Mouse (Mus musculus): ENCODE measurements around the gene Tnnt1.

The Tnnt1 gene

DNA sequence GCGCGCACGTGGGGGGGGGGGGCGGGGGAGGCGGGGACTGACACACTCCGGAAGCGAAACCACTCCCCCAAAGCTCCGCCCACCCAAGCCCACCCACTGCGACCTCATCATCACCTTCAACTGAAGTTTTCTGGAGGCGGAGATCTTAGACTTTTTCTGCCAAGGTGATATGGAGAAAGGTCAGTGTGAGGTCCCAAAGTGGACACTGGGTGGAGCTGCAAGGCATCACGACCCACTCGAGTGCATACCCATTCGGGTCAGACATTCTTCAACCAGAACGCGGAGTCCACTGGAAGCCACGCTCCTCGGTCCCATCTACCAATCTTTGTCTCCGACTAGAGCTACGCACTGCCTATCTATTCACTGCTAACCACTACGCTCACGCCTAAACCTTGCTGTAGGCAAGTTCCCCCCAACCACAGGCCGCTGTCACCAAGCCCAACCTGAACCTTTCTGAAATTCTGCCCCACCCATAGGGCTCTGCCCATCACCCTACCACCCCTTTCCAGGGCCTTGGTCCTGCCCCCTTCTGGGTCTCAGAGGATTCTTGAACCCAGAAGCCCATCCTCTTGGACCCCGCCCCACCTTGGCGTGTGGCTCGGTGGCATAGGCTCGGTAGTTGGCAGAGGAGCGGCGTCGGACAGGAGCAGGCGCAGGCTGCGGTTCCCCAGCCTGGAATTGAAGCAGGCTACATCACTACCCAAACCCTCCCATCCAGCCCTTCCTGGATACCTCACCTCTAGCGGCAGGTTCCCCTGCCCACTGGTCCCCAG, 5.2 kb upstream of the Tnnt1 start:
- DNase-seq (ENCODE audit: low read depth): no peak

DNA sequence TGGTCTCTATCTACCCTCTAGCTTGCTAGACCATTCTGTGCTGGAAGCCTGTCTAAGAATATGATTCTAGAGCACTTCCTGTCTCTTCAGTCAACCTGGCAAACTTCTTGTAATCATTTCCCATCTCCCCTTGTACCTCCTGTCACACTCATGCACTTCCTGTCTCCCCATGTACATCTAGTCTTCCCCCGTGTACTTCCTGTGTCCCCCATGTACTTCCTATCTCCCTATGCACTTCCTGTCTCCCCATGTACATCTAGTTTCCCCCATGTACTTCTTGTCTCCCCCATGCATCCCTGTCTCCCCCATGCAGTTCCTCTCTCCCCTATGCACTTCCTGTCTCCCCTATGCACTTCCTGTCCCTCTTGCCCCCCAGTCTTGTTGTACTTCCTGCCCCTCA, 2.3 kb upstream of the Tnnt1 start:
- DNase-seq (ENCODE audit: low read depth): no peak

- no peak for DNase-seq (ENCODE audit: low read depth)
These were observed 329 bp downstream of the Tnnt1 start for GRCm38 (mm10) chr7:4515853-4516252.

DNA sequence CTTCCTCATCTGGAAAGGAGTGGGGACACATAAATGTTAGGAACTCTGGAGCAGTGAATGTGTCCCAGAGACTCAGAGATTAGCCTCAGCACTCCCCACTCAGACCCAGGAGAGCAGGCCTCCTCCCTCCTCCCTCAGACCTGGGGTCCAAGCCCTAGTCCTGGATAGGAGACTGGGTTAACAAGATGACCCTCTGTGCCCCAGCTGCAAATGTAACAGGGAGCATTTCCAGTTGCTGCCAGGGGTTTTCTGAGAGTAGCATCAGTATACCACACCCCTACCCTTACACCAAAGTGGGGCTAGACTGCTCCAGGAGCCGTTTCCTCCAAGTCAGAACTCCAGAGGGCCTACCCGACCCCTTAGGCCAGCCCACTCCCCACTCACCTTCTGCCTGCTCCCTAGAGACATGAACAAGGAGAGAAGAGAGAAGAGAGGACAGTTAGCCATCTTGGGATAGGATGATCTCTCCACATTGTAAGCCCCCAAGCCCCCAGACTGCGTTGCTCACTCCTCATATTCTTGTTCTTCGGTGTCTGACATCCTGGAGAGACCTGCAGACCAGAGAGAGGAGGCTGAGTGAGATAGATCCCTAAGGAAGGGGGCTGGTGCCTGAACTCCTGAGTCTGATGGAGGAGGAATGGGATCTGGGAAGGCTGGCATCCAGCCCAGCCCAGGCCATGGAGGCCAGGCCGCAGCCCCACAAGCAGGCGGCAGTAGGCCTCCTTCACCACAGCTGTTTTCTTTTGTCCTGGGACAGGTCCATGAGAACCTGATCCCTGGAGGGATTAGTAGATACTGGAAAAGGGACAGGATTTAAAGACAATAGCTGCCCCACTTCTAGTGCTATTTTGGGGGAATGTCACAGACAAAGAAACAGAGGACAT, 2.1 kb downstream of the Tnnt1 start:
- DNase-seq (ENCODE audit: low read depth): peak; percentile 13

DNA sequence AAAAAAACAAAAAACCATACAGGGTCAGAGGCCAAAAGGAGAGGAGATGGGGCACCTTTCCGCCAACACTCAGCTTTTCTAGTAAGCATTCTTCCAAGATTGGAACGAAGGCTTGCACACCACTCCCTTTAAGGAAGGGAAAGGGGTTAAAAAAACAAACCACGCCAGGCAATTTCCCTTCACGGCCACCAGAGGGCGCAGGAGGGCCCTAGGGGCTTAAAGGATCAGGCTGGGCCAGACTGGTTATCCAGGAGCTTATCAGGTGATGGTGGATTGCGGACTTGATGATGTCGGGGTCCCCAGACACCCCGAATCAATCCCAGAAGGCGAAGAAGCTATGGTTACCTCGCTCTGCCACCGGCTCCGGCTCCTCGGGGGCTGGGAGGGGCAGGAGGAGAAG, 2.9 kb downstream of the Tnnt1 start:
- DNase-seq (ENCODE audit: low read depth): peak; percentile 79

- no peak for DNase-seq (ENCODE audit: low read depth)
These were observed 4.5 kb downstream of the Tnnt1 start for GRCm38 (mm10) chr7:4511489-4512224.

DNA sequence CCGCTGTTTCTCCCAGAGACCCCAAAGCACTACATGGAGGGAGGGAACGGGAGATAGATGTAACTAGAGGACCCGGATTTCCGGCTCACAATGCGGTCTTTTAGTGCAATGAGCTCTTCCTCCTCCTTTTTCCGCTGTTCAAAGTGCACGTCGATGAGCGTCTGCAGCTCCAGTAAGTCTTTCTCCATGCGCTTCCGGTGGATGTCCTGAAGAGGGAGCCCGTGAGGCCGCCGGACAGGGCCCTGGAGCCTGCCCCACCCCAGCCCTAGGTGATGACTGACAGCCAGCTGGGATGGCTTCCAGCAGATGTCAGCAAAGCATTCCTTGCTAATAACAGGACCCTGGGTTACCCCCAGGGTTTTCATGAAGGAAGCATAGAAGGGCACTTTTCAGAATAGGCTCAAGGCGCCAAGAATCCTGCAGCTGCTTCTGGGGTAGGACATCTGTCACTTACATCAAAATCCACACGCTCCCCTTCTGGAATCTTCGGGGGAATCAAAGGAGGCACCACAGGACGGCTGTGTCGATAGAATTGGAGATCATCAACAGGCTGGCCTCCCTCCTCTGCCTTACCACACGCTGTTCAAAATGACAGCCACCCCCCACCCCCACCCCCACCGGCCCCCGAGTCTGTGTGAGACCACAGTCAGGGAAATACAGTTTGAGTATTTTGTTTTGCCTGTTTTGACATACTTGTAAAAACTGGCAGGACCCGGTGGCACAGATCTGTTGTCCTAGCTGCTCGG, 6.1 kb downstream of the Tnnt1 start:
- peak; percentile 73 for DNase-seq (ENCODE audit: low read depth)

DNA sequence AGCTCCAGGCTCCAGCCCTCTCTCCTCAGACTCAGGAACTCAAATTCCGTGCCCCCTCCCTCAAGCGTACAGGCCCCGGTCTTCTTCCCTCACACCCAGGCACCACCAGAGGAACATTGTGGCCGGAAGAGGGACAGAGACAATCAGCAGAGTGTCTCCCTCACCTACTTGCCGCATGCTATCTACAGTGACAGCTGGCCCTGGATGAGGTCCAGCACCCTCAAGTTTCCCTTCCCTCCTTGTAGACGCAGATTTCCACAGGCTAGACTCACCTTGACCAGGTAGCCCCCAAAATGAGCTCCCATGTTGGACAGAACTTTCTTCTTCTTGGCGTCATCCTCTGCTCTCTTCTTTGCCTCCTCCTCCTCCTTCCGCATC, 7.5 kb downstream of the Tnnt1 start:
- no peak for DNase-seq (ENCODE audit: low read depth)

DNA sequence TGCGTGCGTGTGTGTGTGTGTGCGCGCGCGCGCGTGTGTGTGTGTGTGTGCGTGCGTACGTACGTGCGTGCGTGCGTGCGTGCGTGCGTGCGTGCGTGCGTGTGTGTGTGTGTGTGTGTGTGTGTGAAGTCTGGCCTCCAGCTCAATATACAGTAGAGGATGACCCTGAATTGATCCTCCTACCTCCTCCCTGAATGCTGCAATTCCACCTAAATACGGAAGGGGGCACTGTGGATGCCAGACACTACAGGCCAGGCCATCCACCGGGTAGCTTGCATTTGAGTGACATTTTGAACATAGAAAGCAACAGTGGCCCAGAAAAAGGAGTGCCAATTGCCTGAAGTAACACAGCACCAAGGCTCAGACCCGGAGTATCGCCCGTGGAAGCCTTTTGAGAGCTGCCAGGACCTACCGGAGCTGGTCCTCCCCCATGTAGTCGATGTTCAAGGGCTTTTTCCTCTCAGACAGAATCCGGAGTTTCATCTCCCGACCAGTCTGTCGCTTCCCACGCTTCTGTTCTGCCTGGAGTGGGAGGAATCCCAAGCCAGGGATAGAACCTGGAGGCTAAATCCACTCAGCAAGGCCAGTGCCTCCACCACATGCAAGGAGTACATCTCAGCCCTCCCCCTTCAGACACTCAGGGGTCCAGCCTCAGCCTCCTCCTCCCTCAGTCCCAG, 8.0 kb downstream of the Tnnt1 start:
- DNase-seq (ENCODE audit: low read depth): no peak

GRCm38 (mm10) chr7:4507220-4507619, 9.0 kb downstream of the Tnnt1 start:
- no peak for DNase-seq (ENCODE audit: low read depth)

- DNase-seq (ENCODE audit: low read depth): no peak
These were observed 11.3 kb downstream of the Tnnt1 start for GRCm38 (mm10) chr7:4504646-4505435.

- DNase-seq (ENCODE audit: low read depth): no peak
These were observed 12.3 kb downstream of the Tnnt1 start for GRCm38 (mm10) chr7:4503858-4504257.

GRCm38 (mm10) chr7:4503100-4503499, 13.1 kb downstream of the Tnnt1 start:
- DNase-seq (ENCODE audit: low read depth): no peak

GRCm38 (mm10) chr7:4502421-4503090, 13.6 kb downstream of the Tnnt1 start:
- DNase-seq (ENCODE audit: low read depth): peak; percentile 69

- DNase-seq (ENCODE audit: low read depth): peak; percentile 96
These were observed 14.4 kb downstream of the Tnnt1 start, which contains the start of gene Ppp1r12c for GRCm38 (mm10) chr7:4501558-4502397. Gene Ppp1r12c, minus strand, starts transcription at chr7:4501680.

DNA sequence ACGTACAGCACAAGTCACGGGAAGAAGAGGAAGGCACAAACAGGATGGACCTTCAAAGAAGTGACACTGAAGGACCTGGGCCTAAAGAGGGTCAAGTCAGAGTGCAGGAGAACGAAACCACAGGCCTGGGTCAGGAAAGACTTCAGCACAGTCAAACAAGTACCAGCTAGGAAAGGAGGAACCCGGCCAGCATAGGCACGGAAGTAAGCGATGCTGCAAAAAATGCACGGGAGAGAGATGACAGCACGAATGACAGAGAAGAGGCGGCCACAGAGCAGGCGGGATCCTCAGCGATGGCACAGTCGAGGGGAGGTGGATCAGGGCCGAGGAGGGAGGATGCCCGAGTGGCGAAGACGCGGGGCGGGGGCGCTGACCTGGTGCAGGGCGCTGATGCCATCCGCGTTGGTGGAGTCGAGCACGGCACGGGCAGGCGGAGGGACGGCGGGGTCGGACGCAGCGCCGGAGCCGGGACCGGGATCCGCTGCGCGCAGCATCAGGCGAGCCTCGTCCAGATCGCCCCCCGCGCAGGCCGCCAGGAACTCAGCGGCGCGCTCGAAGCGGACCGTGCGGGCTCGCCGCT, 15.2 kb downstream of the Tnnt1 start:
- DNase-seq (ENCODE audit: low read depth): no peak

GRCm38 (mm10) chr7:4499034-4499433, 17.1 kb downstream of the Tnnt1 start:
- no peak for DNase-seq (ENCODE audit: low read depth)

DNA sequence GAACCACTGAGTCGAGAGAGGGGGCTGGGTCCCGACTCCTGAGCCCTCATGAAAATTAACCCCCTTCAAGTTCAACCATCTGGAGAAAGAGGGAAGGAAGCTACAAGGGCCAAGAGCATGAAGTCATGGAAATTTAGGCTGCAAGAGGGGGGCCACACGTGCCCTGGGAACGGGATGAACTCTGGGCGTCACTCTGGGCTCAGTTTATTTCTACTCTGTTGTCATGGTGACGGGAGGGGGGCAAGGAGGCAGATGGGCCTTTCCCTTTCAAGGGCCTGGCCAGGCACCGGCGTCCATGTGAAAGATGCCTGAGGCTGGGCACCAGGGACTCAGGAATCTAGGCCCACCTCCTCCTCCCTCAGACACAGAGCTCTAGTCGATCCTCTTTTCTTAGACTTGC, 17.9 kb downstream of the Tnnt1 start:
- DNase-seq (ENCODE audit: low read depth): peak; percentile 47
